Mouse (Mus musculus) heart, postnatal 0 days (tissue): ENCODE measurements at regions not wholly inside any gene's neighbourhood (a gene's known extent, or its start where the extent isn't known, plus 50 kb on each side); places are given as distances from the start of the nearest gene placed in this dataset.

Source experiments
- ATAC-seq: fragments of 200-750 bp; cut with Nextera tagmentation; 2 replicates; pipeline ENCODE4 v1.8.0; 2017; ENCODE audit warnings: low read depth, moderate number of reproducible peaks, moderate library complexity; ENCODE audit not compliant: insufficient read depth
- DNase-seq: peaks from one replicate; pipeline ENCODE4 v3.0.0-alpha.2; 2016; ENCODE audit warnings: low spot score
- H3K27ac ChIP-seq: fragments of 300-500 bp; sonication (generic); 2 replicates; pipeline ENCODE4 v1.5.1; 2014; ENCODE audit warnings: low read depth, mild to moderate bottlenecking
- H3K27me3 ChIP-seq: fragments of 300-500 bp; sonication (generic); 2 replicates; pipeline ENCODE4 v1.6.1; 2014; ENCODE audit warnings: low read length, mixed read lengths; ENCODE audit not compliant: control insufficient read depth, insufficient read depth
- H3K36me3 ChIP-seq: fragments of 300-500 bp; sonication (generic); replicated peaks from 2 replicates; pipeline ENCODE4 v1.6.1; 2014; ENCODE audit warnings: low read length, mixed read lengths; ENCODE audit not compliant: control insufficient read depth, insufficient read depth
- H3K4me1 ChIP-seq: fragments of 300-500 bp; sonication (generic); 2 replicates; pipeline ENCODE4 v1.6.1; 2014; ENCODE audit warnings: antibody characterized with exemption; ENCODE audit not compliant: control insufficient read depth, insufficient read depth
- H3K4me2 ChIP-seq: fragments of 300-500 bp; sonication (generic); 2 replicates; pipeline ENCODE4 v1.6.1; 2014; ENCODE audit warnings: low read depth, mild to moderate bottlenecking, low read length, moderate library complexity
- H3K4me3 ChIP-seq: fragments of 300-500 bp; sonication (generic); 2 replicates; pipeline ENCODE4 v1.5.1; 2014; ENCODE audit warnings: low read depth, low read length
- H3K9ac ChIP-seq: fragments of 300-500 bp; sonication (generic); replicated peaks from 2 replicates; pipeline ENCODE4 v1.6.1; 2014; ENCODE audit warnings: low read depth, low read length, mixed read lengths
- H3K9me3 ChIP-seq: fragments of 300-500 bp; sonication (generic); replicated peaks from 2 replicates; pipeline ENCODE4 v1.6.1; 2016; ENCODE audit warnings: low read length; ENCODE audit not compliant: control insufficient read depth
- CTCF ChIP-seq: IDR thresholded peaks from 2 replicates; pipeline ENCODE4 v1.5.1; 2016; ENCODE audit warnings: antibody characterized with exemption, control low read depth, low read depth
- EP300 ChIP-seq: IDR thresholded peaks from 2 replicates; pipeline ENCODE4 v1.6.1; 2016; ENCODE audit warnings: antibody characterized with exemption, low read depth
- WGBS: fragments of 180-500 bp; shearing (Covaris S2); extraction: QIAGEN DNeasy Blood & Tissue Kit; methylation state at CpG from one replicate; pipeline ENCODE4 v1.1.7; 2014; 5-methylcytosine and 5-hydroxymethylcytosine counted together

DNA sequence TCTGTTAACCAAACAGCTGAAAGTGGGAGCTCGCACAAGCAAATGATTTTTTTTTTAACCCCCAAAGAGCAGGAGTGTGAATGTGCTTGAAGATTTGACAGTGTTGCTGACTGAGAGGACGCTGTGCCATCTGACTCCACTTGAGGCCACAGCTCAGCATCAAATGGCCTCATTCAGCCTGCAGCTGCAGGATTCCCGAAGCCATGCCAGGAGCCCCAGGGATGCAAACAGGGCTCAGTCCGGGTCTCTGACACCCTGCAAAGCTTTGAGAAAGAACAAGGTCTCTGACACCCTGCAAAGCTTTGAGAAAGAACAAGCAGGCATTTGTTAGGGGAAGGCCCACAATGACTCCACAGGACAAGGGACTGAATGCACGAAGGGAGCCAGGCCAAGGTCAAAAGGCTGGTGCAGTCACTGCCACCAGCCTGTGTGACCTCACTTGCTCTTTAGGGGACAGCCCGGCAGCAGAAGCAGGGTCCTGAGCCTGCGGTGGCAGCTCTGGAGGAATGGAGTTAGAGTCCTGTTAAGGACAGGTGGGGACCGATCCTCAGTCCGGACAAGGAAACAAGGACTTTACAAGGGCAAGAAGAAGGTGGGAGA, 151.1 kb upstream of the Phyhipl start:
- DNase-seq, result no peak
- Histone ChIP-seq H3K9me3 (no peaks in the 10 kb centered on the region), H3K27ac (no peak overlapping the region)

DNA sequence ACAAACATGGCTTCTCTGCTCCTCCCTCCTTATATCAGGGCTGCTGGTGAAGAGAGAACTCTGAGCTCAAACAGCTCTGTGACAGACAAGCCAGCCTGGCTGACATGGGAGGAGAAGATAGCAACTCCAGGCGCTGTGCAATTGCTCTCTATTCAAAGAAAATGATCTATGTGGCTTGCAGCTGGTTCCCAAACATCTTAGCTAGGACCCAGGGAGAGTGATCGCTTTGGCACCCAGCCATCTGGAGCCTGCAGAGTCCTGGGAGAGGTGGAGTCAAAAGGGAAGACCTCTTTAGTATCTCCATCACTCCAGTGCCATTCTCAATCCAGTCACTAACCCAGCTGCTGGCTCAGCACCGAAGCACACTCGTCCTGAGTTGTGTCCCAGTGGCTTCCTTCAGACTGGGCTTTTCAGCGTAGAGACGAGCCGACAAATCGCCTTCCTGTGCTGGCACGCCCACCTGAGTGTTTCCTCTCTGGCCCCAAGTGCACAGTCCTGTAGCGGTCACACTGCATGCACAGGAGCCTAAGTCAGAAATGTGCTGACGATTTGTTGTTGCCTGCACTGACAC, 145.1 kb upstream of the Phyhipl start:
- no peaks in the 10 kb centered on the region for H3K4me1 ChIP-seq
- H3K27me3 ChIP-seq, result no peaks in the 10 kb centered on the region
- no peak overlapping the region for H3K4me3 ChIP-seq
- no peak for DNase-seq
- TF ChIP-seq EP300, result no peak
- TF ChIP-seq CTCF, result no peak
- no peak for ATAC-seq
- no peaks in the 10 kb centered on the region for H3K36me3 ChIP-seq
- no peaks in the 10 kb centered on the region for H3K9me3 ChIP-seq
- no peak overlapping the region for H3K9ac ChIP-seq
- H3K4me2 ChIP-seq, result no peak overlapping the region
- 50% methylated on average over 11 of the region's 11 CpGs for WGBS
- no peak overlapping the region for H3K27ac ChIP-seq

More for the DNA sequence above, 151.1 kb upstream of the Phyhipl start:
- Histone ChIP-seq H3K4me1 (no peaks in the 10 kb centered on the region), H3K9ac (no peak overlapping the region), H3K4me2 (no peak overlapping the region), H3K36me3 (no peaks in the 10 kb centered on the region), H3K4me3 (no peak overlapping the region), H3K27me3 (no peaks in the 10 kb centered on the region)
- 55% methylated on average over 9 of the region's 9 CpGs for WGBS
- no peak for ATAC-seq
- TF ChIP-seq EP300 (no peak), CTCF (no peak)

DNA sequence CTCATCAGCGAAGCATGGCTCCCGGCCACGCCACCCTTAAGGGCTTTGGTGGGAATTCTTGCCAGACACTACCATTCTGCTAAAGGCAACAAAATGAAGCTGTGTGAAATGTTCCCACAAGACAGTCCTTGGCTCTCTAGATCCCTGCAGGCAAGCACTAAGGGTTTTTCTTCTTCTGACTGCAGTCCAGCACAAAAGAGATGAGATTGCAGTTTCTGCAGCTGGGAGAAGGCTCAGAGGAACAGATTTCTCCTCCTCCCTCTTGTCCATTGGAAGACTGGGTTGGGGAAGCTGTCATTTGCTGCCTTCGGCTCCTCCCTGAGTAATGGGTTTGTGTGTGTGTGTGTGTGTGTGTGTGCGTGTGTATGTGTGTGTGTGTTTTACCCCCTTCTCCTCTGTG, 144.1 kb upstream of the Phyhipl start:
- Histone ChIP-seq H3K4me3 (no peak overlapping the region), H3K4me1 (no peaks in the 10 kb centered on the region), H3K9me3 (no peaks in the 10 kb centered on the region), H3K27ac (no peak overlapping the region; the same call in 1 of the 2 replicates), H3K9ac (no peak overlapping the region), H3K4me2 (no peak overlapping the region), H3K27me3 (no peaks in the 10 kb centered on the region), H3K36me3 (no peaks in the 10 kb centered on the region)
- TF ChIP-seq EP300 (no peak), CTCF (no peak)
- ATAC-seq (no peak), DNase-seq (no peak)
- WGBS, result 79% methylated on average over 5 of the region's 5 CpGs

DNA sequence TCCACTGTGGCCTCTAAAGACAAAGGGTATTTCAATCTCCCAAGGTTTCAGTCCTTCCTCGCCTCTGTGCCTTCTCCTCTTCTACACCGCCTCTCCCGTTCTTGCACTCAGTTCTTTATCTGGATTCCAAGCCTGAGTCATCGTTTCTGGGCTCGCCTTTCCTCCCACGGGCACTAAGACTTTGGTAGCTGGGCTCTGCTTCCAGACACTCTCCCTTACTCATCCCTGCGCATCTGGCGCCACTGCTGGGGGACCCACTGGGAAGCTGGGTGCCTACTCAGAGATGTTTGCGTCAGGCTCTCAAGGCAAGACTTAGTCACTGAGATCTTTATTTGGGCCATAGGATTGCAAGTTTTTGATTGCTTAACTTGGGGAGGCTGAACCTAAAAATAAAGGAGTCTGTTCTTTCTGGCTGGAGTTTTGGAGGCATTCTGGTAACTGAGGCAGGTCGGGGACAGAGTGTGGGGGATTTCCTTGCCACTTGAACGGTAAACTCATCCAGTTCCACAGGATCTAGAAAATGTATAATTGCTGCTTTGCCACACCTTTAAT, 143.5 kb upstream of the Phyhipl start:
- WGBS, result 58% methylated on average over 11 of the region's 11 CpGs

DNA sequence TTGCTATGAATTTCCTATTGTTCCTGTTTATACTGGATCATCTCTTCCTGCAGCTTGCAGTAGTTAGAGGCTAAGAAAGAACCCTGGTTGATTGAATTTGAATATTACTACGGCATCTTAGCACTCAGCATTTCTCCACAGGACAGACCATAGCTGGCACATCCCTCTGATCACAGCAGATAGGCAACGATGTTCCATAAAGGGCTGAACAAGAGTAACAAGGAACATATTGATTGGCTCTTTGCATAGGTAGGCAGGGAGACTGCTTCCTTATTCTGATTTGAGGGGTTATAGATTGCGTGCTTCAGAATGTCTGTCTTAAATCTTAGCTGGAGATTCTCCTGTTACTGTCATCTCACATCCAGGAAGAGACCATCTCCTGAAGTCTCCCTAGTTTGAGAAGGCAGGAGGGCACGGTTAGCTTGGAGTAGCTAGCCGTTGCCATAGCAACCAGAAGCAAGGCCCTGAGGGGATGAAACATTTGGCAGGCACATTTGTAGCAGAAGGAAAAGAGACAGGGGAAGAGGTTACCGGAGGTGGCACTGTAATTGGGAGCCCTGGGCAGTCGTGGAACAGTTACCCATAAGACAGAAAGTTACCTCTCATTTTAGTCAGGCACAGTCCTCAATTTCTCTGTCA, 133.2 kb upstream of the Phyhipl start:
- no peak for DNase-seq
- Histone ChIP-seq H3K4me2 (no peak overlapping the region), H3K4me1 (no peaks in the 10 kb centered on the region), H3K4me3 (no peak overlapping the region), H3K27ac (no peak overlapping the region), H3K9me3 (no peaks in the 10 kb centered on the region), H3K9ac (no peak overlapping the region), H3K36me3 (no peaks in the 10 kb centered on the region), H3K27me3 (no peaks in the 10 kb centered on the region)
- 68% methylated on average over 7 of the region's 7 CpGs for WGBS
- TF ChIP-seq CTCF, result no peak
- no peak for TF ChIP-seq EP300
- no peak for ATAC-seq

More for the DNA sequence above, 143.5 kb upstream of the Phyhipl start:
- ATAC-seq, result no peak
- no peak overlapping the region for H3K9ac ChIP-seq
- no peaks in the 10 kb centered on the region for H3K4me1 ChIP-seq
- H3K4me2 ChIP-seq, result no peak overlapping the region
- no peaks in the 10 kb centered on the region for H3K9me3 ChIP-seq
- H3K27me3 ChIP-seq, result no peaks in the 10 kb centered on the region
- H3K4me3 ChIP-seq, result no peak overlapping the region
- H3K27ac ChIP-seq, result no peak overlapping the region; the same call in 1 of the 2 replicates
- TF ChIP-seq CTCF, result no peak
- no peak for TF ChIP-seq EP300
- no peak for DNase-seq
- H3K36me3 ChIP-seq, result no peaks in the 10 kb centered on the region
